Comparison of ENCODE assay signal across 22 mouse cellular contexts in the genomic region with DNA sequence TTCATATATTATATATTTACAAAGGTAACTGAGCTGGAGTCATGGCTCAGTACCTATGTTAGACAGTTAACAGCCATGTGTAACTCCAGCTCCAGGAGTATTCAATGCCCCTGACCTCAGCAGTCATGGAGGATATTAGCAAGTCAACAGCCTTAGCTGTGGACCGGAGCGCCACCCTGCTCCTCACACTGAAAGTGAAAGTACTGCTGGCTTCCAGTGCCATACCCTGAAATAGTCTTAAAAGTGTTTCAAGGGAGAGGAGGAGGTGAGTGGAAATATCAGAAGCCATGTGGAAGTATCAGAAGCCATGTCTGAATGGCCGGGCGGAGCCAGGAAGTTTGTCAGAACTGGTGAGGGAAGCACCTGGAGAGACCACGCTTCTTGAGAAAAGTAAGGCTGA. TPM values are rescaled to one million over a fixed set of nuclear protein-coding genes. Genes with fewer than 3 reads are reported as not detected.
DNase-seq lines count a peak whose midpoint lies in the region; ATAC-seq and TF ChIP-seq lines count a peak whose summit lies in the region.
"Had no signal": no experiment of that assay in that cellular context is flagged by ENCODE, and none has a peak within 500 bp of the region (broad histone marks: within the 10 kb centered on the region; RNA-seq: fewer than 3 reads in every experiment).

No protein-coding gene starts in this region.

- peak; percentile 83 for ATAC-seq in inflammation-experienced regulatory T-cells, adult 6 months
- ATAC-seq: forebrain, postnatal 0 days; midbrain, embryonic 15.5 days had no signal

- H3K4me1 ChIP-seq in cerebellum, adult 2 months (ENCODE audit: control insufficient read depth, insufficient read depth, low read length), result no peaks in the 10 kb centered on the region
- H3K4me1 ChIP-seq: embryonic facial prominence, embryonic 12.5 days; midbrain, embryonic 15.5 days had no signal

- no peak for TF ChIP-seq POLR2A in cerebellum, adult 2 months (IDR thresholded peaks at IDR 0.05; ENCODE audit: borderline replicate concordance, insufficient read depth, low read length)

- no peak overlapping the region for H3K27ac ChIP-seq in cerebellum, adult 2 months (ENCODE audit: insufficient read depth, low read length)
- H3K27ac ChIP-seq: embryonic facial prominence, embryonic 12.5 days; liver, embryonic 15.5 days; midbrain, embryonic 15.5 days had no signal

- H3K4me3 ChIP-seq in cerebellum, adult 2 months (replicated peaks; ENCODE audit: insufficient read depth, low read depth, low read length), result no peak overlapping the region
- H3K4me3 ChIP-seq: embryonic facial prominence, embryonic 12.5 days; liver, embryonic 15.5 days; midbrain, embryonic 15.5 days had no signal

- no peak for TF ChIP-seq CTCF in cerebellum, adult 2 months (IDR thresholded peaks at IDR 0.05; ENCODE audit: borderline replicate concordance, insufficient read depth, low read depth, low read length)

- 90% methylated on average over 5 of the region's 5 CpGs for WGBS in cerebellum, adult 2 months

- H3K27me3 ChIP-seq in cerebellum, adult 2 months (ENCODE audit: control insufficient read depth, insufficient read depth, low read length), result no peaks in the 10 kb centered on the region
- H3K27me3 ChIP-seq: embryonic facial prominence, embryonic 12.5 days; liver, embryonic 15.5 days; midbrain, embryonic 15.5 days had no signal

- peak; percentile 7 for DNase-seq in heart, adult 8-10 months (ENCODE audit: low spot score)
- no peak for DNase-seq in heart, postnatal 14 days
- peak; percentile 36 for DNase-seq in 416B (ENCODE audit: low read depth)
- DNase-seq in T-cell, adult 2 months (ENCODE audit: low spot score), result peak; percentile 18
- no peak for DNase-seq in cerebellum, adult 2 months
- DNase-seq in urinary bladder, postnatal 36 days (ENCODE audit: low spot score in 2 of 2), result no peak
- DNase-seq in kidney, adult 9 months, result no peak
- DNase-seq: adrenal gland, adult 2 months; B cell, adult 2 months; cerebellum, adult 11 months; forebrain, postnatal 0 days; gastrocnemius, postnatal 14 days; heart, postnatal 4 days; kidney, postnatal 10 days had no signal

- intact Hi-C loops in heart, postnatal 14 days (cut with DNase I), result no loop called here

RNA-seq across cellular contexts. Expression of gene Ccrl2, which starts 10.1 kb away (rescaled TPM):
- total RNA-seq in heart, adult 8-10 months (2022), result 10 to 100 TPM in 3 of 4 experiments, 1 to 10 TPM in 1; 8.5 to 13.7 (median 10.8) TPM
- total RNA-seq in heart, postnatal 14 days (2021), result 10 to 100 TPM in 1 of 2 experiments, 1 to 10 TPM in 1; 9.7 to 10.5 TPM
- 10 to 100 TPM; 15.0 to 18.1 (median 17.3) TPM for polyA plus RNA-seq in inflammation-experienced regulatory T-cells, adult 6 months (2017; shearing (Covaris generic))
- polyA plus RNA-seq in cerebellum, adult 2 months (2012; rRNA removed), result 1.1 and 2.2 TPM in 2 replicates

RNA-seq across cellular contexts. Expression of gene Ltf, which starts 28.2 kb away (rescaled TPM):
- total RNA-seq in heart, adult 8-10 months (2022), result 1 to 10 TPM in 1 of 4 experiments, not detected in 3; 6.7 TPM
- 1 to 10 TPM; 1.6 to 1.8 TPM for total RNA-seq in heart, postnatal 14 days (2021)
- 1 to 10 TPM in 1 of 3 experiments, not detected in 2; 2.5 TPM for polyA plus RNA-seq in inflammation-experienced regulatory T-cells, adult 6 months (2017; shearing (Covaris generic))
- polyA plus RNA-seq in cerebellum, adult 2 months (2012; rRNA removed), result 0.49 and 1.6 TPM in 2 replicates
- total RNA-seq: ES-E14; layer of hippocampus, adult 8-10 months had no signal
- polyA plus RNA-seq: adrenal gland, adult 2 months; urinary bladder, adult 2 months had no signal

RNA-seq across cellular contexts. Expression of gene Rtp3, which starts 56.9 kb away (rescaled TPM):
- 1 to 10 TPM; 2.6 to 4.8 (median 3.7) TPM for total RNA-seq in heart, adult 8-10 months (2022)
- 1 to 10 TPM; 3.0 to 5.2 TPM for total RNA-seq in heart, postnatal 14 days (2021)
- polyA plus RNA-seq in inflammation-experienced regulatory T-cells, adult 6 months (2017; shearing (Covaris generic)), result not detected
- 0.34 and 0.63 TPM in 2 replicates for polyA plus RNA-seq in cerebellum, adult 2 months (2012; rRNA removed)
- total RNA-seq: forebrain, postnatal 0 days had no signal
- polyA plus RNA-seq: embryonic facial prominence, embryonic 12.5 days; forebrain, postnatal 0 days; limb, embryonic 11.5 days; midbrain, embryonic 15.5 days had no signal

Comparison
In these comparisons a context has a peak if more than half of its experiments do, and no peak if none do; other contexts are left out.
1. DNase-seq: peak in heart, adult 8-10 months (single experiment), 416B (single experiment) and T-cell, adult 2 months (single experiment); none in heart, postnatal 14 days (0 of 2), cerebellum, adult 2 months (0 of 2), urinary bladder, postnatal 36 days (0 of 2) and kidney, adult 9 months (single experiment).